Mouse (Mus musculus) testis, postnatal 10 days (tissue): ENCODE measurements around the gene Itfg2.
A peak's percentile ranks its signal among the peaks of the same experiment; 100 is the strongest.
"Not testable (repeated sequence)": the region's sequence is repeated elsewhere in the genome, so short reads cannot be mapped to it uniquely, and the experiment has no call there.

Experiments
- DNase-seq: peaks from one replicate; pipeline ENCODE4 v3.0.0; 2021; ENCODE audit warnings: low spot score

Gene Itfg2

GRCm38 (mm10) chr6:128383752-128384151 lies 41.0 kb downstream of the Itfg2 start:
- DNase-seq = no peak

DNA sequence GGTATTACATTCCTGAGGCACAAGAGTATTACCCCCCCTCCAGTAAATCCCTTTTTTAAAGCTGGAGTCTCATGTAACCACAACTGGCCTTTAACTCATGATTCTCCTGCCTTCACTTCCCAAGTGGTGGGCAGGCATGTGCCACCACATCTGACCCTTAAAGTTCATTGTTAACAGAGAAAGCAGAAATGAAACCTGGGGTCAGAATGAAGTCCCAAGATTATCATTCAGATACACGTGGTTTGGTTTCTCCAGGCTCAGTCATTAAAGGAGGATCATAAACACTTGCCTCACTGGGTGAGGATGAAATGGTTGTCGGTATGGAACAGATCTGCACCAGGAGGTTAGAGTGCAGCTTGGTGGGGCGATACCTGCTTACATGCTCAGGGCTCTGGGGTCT lies 43.5 kb downstream of the Itfg2 start:
- no peak for DNase-seq

- not testable (repeated sequence) for DNase-seq
Measured at GRCm38 (mm10) chr6:128380594-128381167, 44.0 kb downstream of the Itfg2 start.

GRCm38 (mm10) chr6:128379636-128380035 lies 45.1 kb downstream of the Itfg2 start:
- no peak for DNase-seq

DNA sequence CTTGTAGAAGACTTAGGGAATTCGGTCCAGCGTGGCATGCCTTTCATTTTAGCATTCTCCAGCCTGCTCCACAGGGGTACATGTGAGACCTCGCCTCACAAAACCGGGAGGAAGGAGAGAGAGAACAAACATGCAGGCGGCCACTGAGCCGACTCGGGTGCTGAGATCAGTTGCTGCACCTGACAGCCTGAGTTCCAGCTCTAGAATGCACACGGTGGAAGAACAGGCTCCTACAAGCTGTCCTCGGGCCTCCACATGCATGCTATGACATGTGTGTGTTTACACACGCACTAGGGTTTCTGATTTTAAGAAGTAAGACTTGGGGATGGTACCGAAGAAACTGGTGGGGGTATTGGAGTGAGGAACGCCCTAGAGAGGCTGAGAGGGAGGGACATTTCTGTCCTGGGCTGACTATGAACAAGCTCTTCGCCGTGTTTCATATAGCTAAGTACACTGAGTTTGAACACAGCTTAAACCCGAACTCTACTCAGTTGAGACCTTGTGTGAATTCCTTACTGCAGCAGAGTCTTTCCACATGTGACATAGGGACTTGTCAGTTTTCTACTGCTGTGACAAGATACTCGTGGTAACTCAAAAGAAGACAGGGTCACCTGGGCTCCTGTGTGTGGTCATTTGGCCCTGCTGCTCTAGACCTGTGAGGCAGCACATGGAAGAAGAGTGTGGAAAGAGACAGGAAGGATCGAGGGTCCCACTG lies 48.2 kb downstream of the Itfg2 start:
- no peak for DNase-seq

GRCm38 (mm10) chr6:128375192-128375591 lies 49.5 kb downstream of the Itfg2 start, which contains the start of the genes Tex52 and Gm44596:
Gene Tex52 (plus strand): TSS chr6:128375456.
Gene Gm44596 (plus strand): TSS chr6:128375503.
- no peak for DNase-seq

- DNase-seq = no peak
Measured at GRCm38 (mm10) chr6:128370040-128370439, 54.7 kb downstream of the Itfg2 start.

GRCm38 (mm10) chr6:128366466-128366865 lies 58.3 kb downstream of the Itfg2 start:
- DNase-seq = no peak

- DNase-seq = no peak
Measured at GRCm38 (mm10) chr6:128364721-128365120, 60.0 kb downstream of the Itfg2 start.

DNA sequence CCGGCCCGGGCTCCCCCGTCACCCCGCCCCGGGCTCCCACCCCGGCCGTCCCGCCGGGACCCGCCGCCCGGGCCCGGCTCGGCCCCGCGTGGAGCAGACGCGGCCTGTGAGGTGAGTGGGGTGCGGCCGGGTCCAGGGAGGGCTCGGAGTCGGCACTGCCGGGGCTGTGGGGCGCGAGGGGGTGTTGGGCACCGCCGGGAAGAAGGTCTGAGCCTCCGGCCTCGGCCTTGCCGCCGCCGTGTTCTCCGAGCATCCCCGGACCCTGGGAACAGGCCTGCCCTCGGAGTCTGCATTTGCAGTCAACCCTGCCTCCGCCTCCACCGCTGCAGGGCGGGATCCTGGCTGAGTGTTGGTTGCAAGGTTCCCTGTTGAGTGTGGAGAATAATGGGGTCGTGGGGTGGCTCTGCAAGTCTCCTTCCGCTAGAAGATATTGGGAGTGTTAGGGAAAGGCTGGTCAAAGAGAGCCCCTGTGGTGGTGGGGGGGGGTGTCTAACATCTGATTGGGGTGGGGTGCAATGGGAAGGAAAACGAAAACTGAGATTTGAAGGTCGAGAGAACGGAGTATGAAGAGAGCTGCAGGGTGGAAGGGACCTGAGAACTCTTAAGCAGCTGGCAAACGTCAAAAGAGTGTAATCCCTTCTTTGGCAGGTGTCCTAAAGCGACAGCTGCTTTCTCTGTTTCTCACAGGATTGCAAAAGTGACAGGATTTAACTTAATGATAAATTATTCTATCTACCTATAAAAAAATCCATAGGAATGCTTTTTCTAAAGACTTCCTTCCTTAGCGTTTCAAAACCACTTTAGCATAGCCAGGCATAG lies 61.5 kb downstream of the Itfg2 start:
- DNase-seq = no peak

- DNase-seq = peak; percentile 91
Measured at GRCm38 (mm10) chr6:128362381-128363006, 62.2 kb downstream of the Itfg2 start, which contains the start of the genes Rhno1 and Foxm1. Gene Rhno1 (minus strand): TSS chr6:128362911. Gene Foxm1 (plus strand): TSS chr6:128362967.

GRCm38 (mm10) chr6:128361901-128362300 lies 62.8 kb downstream of the Itfg2 start:
- no peak for DNase-seq
